Mouse (Mus musculus) midbrain, embryonic 15.5 days (tissue): ENCODE results near the gene Galm. TPM values are rescaled to one million over a fixed set of nuclear protein-coding genes. Genes with fewer than 3 reads are reported as not detected.

Experiments used
- ATAC-seq: fragments of 200-750 bp; cut with Nextera tagmentation; replicated peaks from 2 replicates; pipeline ENCODE4 v1.8.0; 2017; ENCODE audit warnings: moderate TSS enrichment
- H3K27ac ChIP-seq: fragments of 300-500 bp; sonication (generic); 2 replicates; pipeline ENCODE4 v1.5.1; 2015; ENCODE audit warnings: mild to moderate bottlenecking, inconsistent platforms
- H3K27me3 ChIP-seq: fragments of 300-500 bp; sonication (generic); replicated peaks from 2 replicates; pipeline ENCODE4 v1.6.1; 2015; ENCODE audit warnings: inconsistent platforms
- H3K36me3 ChIP-seq: fragments of 300-500 bp; sonication (generic); replicated peaks from 2 replicates; pipeline ENCODE4 v1.6.1; 2015; ENCODE audit warnings: inconsistent platforms
- H3K4me1 ChIP-seq: fragments of 300-500 bp; sonication (generic); 2 replicates; pipeline ENCODE4 v1.6.1; 2015; ENCODE audit warnings: inconsistent platforms
- H3K4me2 ChIP-seq: fragments of 300-500 bp; sonication (generic); 2 replicates; pipeline ENCODE4 v1.6.1; 2015; ENCODE audit warnings: inconsistent platforms, mild to moderate bottlenecking, moderate library complexity
- H3K4me3 ChIP-seq: fragments of 300-500 bp; sonication (generic); 2 replicates; pipeline ENCODE4 v1.5.1; 2015; ENCODE audit warnings: mild to moderate bottlenecking, inconsistent platforms
- H3K9ac ChIP-seq: fragments of 300-500 bp; sonication (generic); 2 replicates; pipeline ENCODE4 v1.6.1; 2015; ENCODE audit warnings: mild to moderate bottlenecking, inconsistent platforms
- H3K9me3 ChIP-seq: fragments of 300-500 bp; sonication (generic); 2 replicates; pipeline ENCODE4 v1.6.1; 2016; ENCODE audit warnings: inconsistent platforms
- WGBS: fragments of 180-500 bp; shearing (Covaris S2); methylation state at CpG from one replicate; pipeline ENCODE4 v1.1.7; 2015; ENCODE audit warnings: mixed read lengths; 5-methylcytosine and 5-hydroxymethylcytosine counted together
- polyA plus RNA-seq: library from polyadenylated mRNA; unstranded; fragments of >200 nt; fragmentation: Nextera tagmentation; extraction: Ambion mirVana; gene quantifications from 2 replicates; pipeline ENCODE4 v1.2.1, GENCODE M21; 2015

The Galm gene
- polyA plus RNA-seq, 1 experiment from 2014 or later = 1.5 TPM

GRCm38 (mm10) chr17:80229396-80229795 lies 102.1 kb downstream of the Galm start:
- H3K27ac ChIP-seq = no peak overlapping the region
- no peaks in the 10 kb centered on the region for H3K27me3 ChIP-seq
- H3K4me2 ChIP-seq = no peak overlapping the region
- 85% methylated on average over 2 of the region's 2 CpGs for WGBS
- no peak for ATAC-seq
- peaks cover 6% of the 10 kb centered on the region for H3K4me1 ChIP-seq
- no peak overlapping the region for H3K4me3 ChIP-seq
- H3K36me3 ChIP-seq = no peaks in the 10 kb centered on the region
- H3K9me3 ChIP-seq = no peaks in the 10 kb centered on the region
- no peak overlapping the region for H3K9ac ChIP-seq

- no peak for ATAC-seq
- H3K4me3 ChIP-seq = no peak overlapping the region
- peaks cover 9% of the 10 kb centered on the region; the same call in 1 of the 2 replicates for H3K36me3 ChIP-seq
- H3K9ac ChIP-seq = no peak overlapping the region
- H3K4me1 ChIP-seq = no peaks in the 10 kb centered on the region
- 97% methylated on average over 5 of the region's 5 CpGs for WGBS
- no peaks in the 10 kb centered on the region for H3K27me3 ChIP-seq
- H3K9me3 ChIP-seq = no peaks in the 10 kb centered on the region
- H3K27ac ChIP-seq = no peak overlapping the region
- no peak overlapping the region for H3K4me2 ChIP-seq
Measured at GRCm38 (mm10) chr17:80233844-80234243, 106.6 kb downstream of the Galm start.

- 90% methylated on average over 7 of the region's 7 CpGs for WGBS
- ATAC-seq = no peak
- Histone ChIP-seq H3K9ac (no peak overlapping the region), H3K36me3 (peaks cover 14% of the 10 kb centered on the region), H3K4me3 (no peak overlapping the region), H3K9me3 (no peaks in the 10 kb centered on the region), H3K4me2 (no peak overlapping the region), H3K27ac (no peak overlapping the region), H3K27me3 (no peaks in the 10 kb centered on the region), H3K4me1 (no peaks in the 10 kb centered on the region)
Measured at GRCm38 (mm10) chr17:80234376-80234775, 107.1 kb downstream of the Galm start.

Other genes with a start within 250 kb of the Galm start
- 32.7 and 35.7 TPM in 2 replicates for gene Atl2, start 231.3 kb upstream of the Galm start, polyA plus RNA-seq
- gene Hnrnpll, start 65.1 kb upstream of the Galm start, polyA plus RNA-seq = 63.7 and 65.5 TPM in 2 replicates
- 417 and 424 TPM in 2 replicates for gene Srsf7, start 79.8 kb downstream of the Galm start, polyA plus RNA-seq
- gene Ttc39d, start 80.0 kb downstream of the Galm start, polyA plus RNA-seq = 0.06 and 0.22 TPM in 2 replicates
- 18.1 and 21.5 TPM in 2 replicates for gene Gemin6, start 97.0 kb downstream of the Galm start, polyA plus RNA-seq
- 48.8 and 49.7 TPM in 2 replicates for gene Morn2, start 162.7 kb downstream of the Galm start, polyA plus RNA-seq
- 52.2 and 58.2 TPM in 2 replicates for gene Dhx57, start 163.0 kb downstream of the Galm start, polyA plus RNA-seq
- gene Arhgef33, start 179.9 kb downstream of the Galm start, polyA plus RNA-seq = 1.0 and 1.6 TPM in 2 replicates
- gene Gm10190, start 246.1 kb downstream of the Galm start, polyA plus RNA-seq = 3.3 and 4.4 TPM in 2 replicates